In genomic region chr16:35403356-35403755, GRCm38 (mm10) we compare ENCODE assay signal across 19 mouse cellular contexts. TPM values are rescaled to one million over a fixed set of nuclear protein-coding genes. Genes with fewer than 3 reads are reported as not detected.
DNase-seq lines count a peak whose midpoint lies in the region; ATAC-seq lines count a peak whose summit lies in the region.
"Had no signal": no experiment of that assay in that cellular context is flagged by ENCODE, and none has a peak within 500 bp of the region (broad histone marks: within the 10 kb centered on the region; RNA-seq: fewer than 3 reads in every experiment).

No protein-coding gene starts in this region.

- 89% methylated on average over 9 of the region's 9 CpGs for WGBS in hindbrain, embryonic 14.5 days

- H3K9ac ChIP-seq in hindbrain, embryonic 14.5 days = no peak overlapping the region
- H3K9ac ChIP-seq: forebrain, embryonic 13.5 days; heart, embryonic 12.5 days; hindbrain, embryonic 15.5 days had no signal

- H3K27me3 ChIP-seq in hindbrain, embryonic 14.5 days (ENCODE audit: control insufficient read depth, insufficient read depth, low read length) = no peaks in the 10 kb centered on the region
- H3K27me3 ChIP-seq: forebrain, embryonic 13.5 days; heart, embryonic 12.5 days; hindbrain, embryonic 15.5 days; Patski had no signal

- no peak overlapping the region for H3K4me2 ChIP-seq in hindbrain, embryonic 14.5 days (replicated peaks)
- H3K4me2 ChIP-seq: forebrain, embryonic 13.5 days; heart, embryonic 12.5 days; hindbrain, embryonic 15.5 days had no signal

- DNase-seq in layer of hippocampus, adult 11-12 months (ENCODE audit: low spot score) = peak; percentile 21
- DNase-seq in layer of hippocampus, adult 9-10 months (ENCODE audit: low spot score) = no peak
- DNase-seq in layer of hippocampus, adult 18-20 months (ENCODE audit: low spot score in 2 of 2) = peak; percentile 50 to 65
- DNase-seq in layer of hippocampus, adult 9-11 months = peak; percentile 34
- DNase-seq in frontal cortex, adult 2 months (ENCODE audit: extremely low spot score in 1 of 2, low spot score in 1 of 2) = no peak
- DNase-seq in hindbrain, embryonic 14.5 days (ENCODE audit: low spot score) = no peak
- DNase-seq: adrenal gland, postnatal 14 days; cerebellum, adult 18-20 months; cerebellum, adult 9-11 months; cerebellum, postnatal 36 days; gastrocnemius, postnatal 10 days; heart, adult 2 months had no signal

- H3K4me3 ChIP-seq in hindbrain, embryonic 14.5 days (replicated peaks; ENCODE audit: low read length) = no peak overlapping the region
- H3K4me3 ChIP-seq: embryonic facial prominence, embryonic 10.5 days; forebrain, embryonic 13.5 days; heart, adult 2 months; heart, embryonic 12.5 days; hindbrain, embryonic 10.5 days; hindbrain, embryonic 15.5 days had no signal

- H3K9me3 ChIP-seq in hindbrain, embryonic 14.5 days (ENCODE audit: control insufficient read depth, low read length) = no peaks in the 10 kb centered on the region
- H3K9me3 ChIP-seq: embryonic facial prominence, embryonic 10.5 days; forebrain, embryonic 13.5 days; heart, embryonic 12.5 days; hindbrain, embryonic 10.5 days; hindbrain, embryonic 15.5 days had no signal

- no peaks in the 10 kb centered on the region for H3K36me3 ChIP-seq in hindbrain, embryonic 14.5 days (replicated peaks; ENCODE audit: control insufficient read depth, insufficient read depth)
- H3K36me3 ChIP-seq: hindbrain, embryonic 15.5 days had no signal

- H3K4me1 ChIP-seq in hindbrain, embryonic 14.5 days (replicated peaks; ENCODE audit: control insufficient read depth, insufficient read depth, low read length) = 0 out of 2 replicates have a peak, but pooled peaks cover 5% of the 10 kb centered on the region
- H3K4me1 ChIP-seq: forebrain, embryonic 13.5 days; heart, embryonic 12.5 days; hindbrain, embryonic 15.5 days had no signal

- no peak for ATAC-seq in hindbrain, embryonic 14.5 days (ENCODE audit: low FRiP score)
- ATAC-seq: activated CD4-positive, CD25-positive, alpha-beta regulatory T cell, adult 4 months; forebrain, embryonic 13.5 days; Patski had no signal

- H3K27ac ChIP-seq in hindbrain, embryonic 14.5 days = no peak overlapping the region
- H3K27ac ChIP-seq: embryonic facial prominence, embryonic 10.5 days; forebrain, embryonic 13.5 days; heart, adult 2 months; hindbrain, embryonic 10.5 days; hindbrain, embryonic 15.5 days had no signal

RNA-seq across cellular contexts. Expression of gene Sec22a, which starts 39.6 kb away (rescaled TPM):
- 10 to 100 TPM; 12.6 to 17.6 TPM for total RNA-seq in layer of hippocampus, adult 18-20 months (2021)
- 13.4 and 16.6 TPM in 2 replicates for polyA plus RNA-seq in frontal cortex, adult 2 months (2012; rRNA removed)
- polyA plus RNA-seq in hindbrain, embryonic 14.5 days (2014; fragmentation: Nextera tagmentation; extraction: Ambion mirVana) = 44.0 and 44.1 TPM in 2 replicates

Comparison
In these comparisons a context has a peak if more than half of its experiments do, and no peak if none do; other contexts are left out.
1. DNase-seq: peak in layer of hippocampus, adult 11-12 months (single experiment), layer of hippocampus, adult 18-20 months (2 of 2) and layer of hippocampus, adult 9-11 months (single experiment); none in layer of hippocampus, adult 9-10 months (single experiment), frontal cortex, adult 2 months (0 of 2) and hindbrain, embryonic 14.5 days (single experiment).